ENCODE assay signal across 8 mouse cellular contexts in the genomic region with DNA sequence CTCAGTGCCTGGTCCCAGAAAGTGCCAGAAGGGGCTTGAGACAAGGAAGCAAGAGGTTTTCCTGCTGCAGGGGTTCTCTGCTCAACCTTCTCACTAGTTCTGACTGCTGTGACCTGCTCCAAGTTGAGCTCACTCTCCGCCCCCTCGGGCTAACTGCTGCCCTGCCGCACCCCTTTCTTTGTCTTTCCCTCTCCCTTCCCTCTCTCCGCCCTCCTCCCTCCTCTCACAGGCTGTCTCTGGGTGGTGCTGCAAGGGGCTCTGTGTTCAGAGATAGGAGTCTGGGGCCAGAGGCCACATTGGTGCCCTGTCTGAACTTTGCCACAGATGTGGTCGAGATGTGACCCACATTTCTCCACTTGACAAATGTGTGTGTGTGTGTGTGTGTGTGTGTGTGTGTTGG. TPM values are rescaled to one million over a fixed set of nuclear protein-coding genes. Genes with fewer than 3 reads are reported as not detected.
A peak's percentile ranks its signal among the peaks of the same experiment; 100 is the strongest.
DNase-seq lines count a peak whose midpoint lies in the region; ATAC-seq lines count a peak whose summit lies in the region.

A gene (minus strand): TSS at position 375 of the 400 bp plus-strand sequence.

- H3K36me3 ChIP-seq in heart, embryonic 10.5 days = no peaks in the 10 kb centered on the region
- H3K36me3 ChIP-seq in heart, embryonic 16.5 days (ENCODE audit: control insufficient read depth, insufficient read depth) = no peaks in the 10 kb centered on the region

- peak; percentile 90 for DNase-seq in heart, embryonic 10.5 days (ENCODE audit: low spot score)
- no peak for DNase-seq in heart, adult 8-10 months (ENCODE audit: low spot score)
- DNase-seq in R1 (ENCODE audit: low read depth, low spot score) = peak; percentile 54
- peak; percentile 86 for DNase-seq in lung, postnatal 10 days
- no peak for DNase-seq in ovary, adult 18-20 months (ENCODE audit: low spot score)
- DNase-seq in left cerebral cortex, adult 8-10 months (ENCODE audit: low spot score in 2 of 2) = no peak
- no peak for DNase-seq in testis, postnatal 14 days (ENCODE audit: low spot score)

- H3K4me3 ChIP-seq in heart, embryonic 10.5 days = peak within 1 kb of the TSS; percentile 36
- H3K4me3 ChIP-seq in heart, embryonic 16.5 days (ENCODE audit: low read length) = peak within 1 kb of the TSS; percentile 29

- 20% methylated on average over 5 of the region's 5 CpGs for WGBS in heart, embryonic 10.5 days
- 14% methylated on average over 5 of the region's 5 CpGs for WGBS in heart, embryonic 16.5 days

- H3K27ac ChIP-seq in heart, embryonic 10.5 days = peak within 1 kb of the TSS; percentile 89
- H3K27ac ChIP-seq in heart, embryonic 16.5 days (ENCODE audit: low read length) = peak within 1 kb of the TSS; percentile 66

- H3K27me3 ChIP-seq in heart, embryonic 10.5 days (ENCODE audit: insufficient read depth, poor library complexity, severe bottlenecking) = no peaks in the 10 kb centered on the region
- H3K27me3 ChIP-seq in heart, embryonic 16.5 days (ENCODE audit: control insufficient read depth, insufficient read depth, low read length) = no peaks in the 10 kb centered on the region

- peak within 1 kb of the TSS; percentile 28 for H3K4me2 ChIP-seq in heart, embryonic 16.5 days (ENCODE audit: low read depth, low read length)

- no peaks in the 10 kb centered on the region for H3K9me3 ChIP-seq in heart, embryonic 10.5 days
- no peaks in the 10 kb centered on the region for H3K9me3 ChIP-seq in heart, embryonic 16.5 days (replicated peaks; ENCODE audit: control insufficient read depth, low read length)

- peak within 1 kb of the TSS; percentile 60 for H3K9ac ChIP-seq in heart, embryonic 16.5 days (ENCODE audit: low read length)

- ATAC-seq in heart, embryonic 16.5 days (replicated peaks; ENCODE audit: extremely low read depth, insufficient read depth, low FRiP score) = peak; percentile 59

- H3K4me1 ChIP-seq in heart, embryonic 10.5 days = peaks cover 83% of the 10 kb centered on the region
- peaks cover 40% of the 10 kb centered on the region for H3K4me1 ChIP-seq in heart, embryonic 16.5 days (ENCODE audit: control insufficient read depth, insufficient read depth, low read length)

RNA-seq across cellular contexts. Expression of the gene that starts here (rescaled TPM):
- 16.9 and 27.0 TPM in 2 replicates for polyA plus RNA-seq in heart, embryonic 10.5 days (2016; fragmentation: Nextera tagmentation; extraction: Ambion mirVana)
- 1 to 10 TPM; 1.0 to 3.4 (median 1.4) TPM for total RNA-seq in heart, adult 8-10 months (2022)
- 67.2 and 71.5 TPM in 2 replicates for polyA plus RNA-seq in heart, embryonic 16.5 days (2015; fragmentation: Nextera tagmentation; extraction: Ambion mirVana)
- under 1 TPM in 1 of 4 experiments, not detected in 3; 0.46 TPM for total RNA-seq in left cerebral cortex, adult 8-10 months (2022)

Comparison
In these comparisons a context has a peak if more than half of its experiments do, and no peak if none do; other contexts are left out.
1. DNase-seq: peak in heart, embryonic 10.5 days (single experiment), R1 (single experiment) and lung, postnatal 10 days (single experiment); none in heart, adult 8-10 months (single experiment), ovary, adult 18-20 months (single experiment), left cerebral cortex, adult 8-10 months (0 of 2) and testis, postnatal 14 days (single experiment).